Mouse (Mus musculus): ENCODE data around the gene Ptpn20. TPM values are rescaled to one million over a fixed set of nuclear protein-coding genes. Genes with fewer than 3 reads are reported as not detected.

Gene Ptpn20
- polyA plus RNA-seq, 1 experiment from 2014 or later: 0.12 TPM

GRCm38 (mm10) chr14:33689044-33689443 is 100.0 kb downstream of the Ptpn20 start:
- H3K27me3 ChIP-seq (ENCODE audit: insufficient read depth, low read length): peaks cover 8% of the 10 kb centered on the region; the same call in 1 of the 2 replicates

More at GRCm38 (mm10) chr14:33689044-33689443, 100.0 kb downstream of the Ptpn20 start:
- H3K27ac ChIP-seq (ENCODE audit: low read length): no peak overlapping the region
- H3K4me2 ChIP-seq (replicated peaks; ENCODE audit: low read depth, low read length): no peak overlapping the region
- no peak overlapping the region for H3K4me3 ChIP-seq (ENCODE audit: low read length)
- no peak overlapping the region for H3K9ac ChIP-seq (replicated peaks; ENCODE audit: low read length)
- no peaks in the 10 kb centered on the region for H3K9me3 ChIP-seq (ENCODE audit: low read length)
- H3K4me1 ChIP-seq (ENCODE audit: insufficient read depth, low read length): peaks cover 16% of the 10 kb centered on the region
- no peaks in the 10 kb centered on the region for H3K36me3 ChIP-seq (ENCODE audit: insufficient read depth, low read length)
- no peak for ATAC-seq (ENCODE audit: low FRiP score, low TSS enrichment)

Other genes starting within 250 kb of the Ptpn20 start
- gene Mapk8, start 142.0 kb upstream of the Ptpn20 start, polyA plus RNA-seq (2015; fragmentation: Nextera tagmentation; extraction: Ambion mirVana): 15.2 and 18.3 TPM in 2 replicates
- 0.02 and 0.06 TPM in 2 replicates for gene Frmpd2, start 117.5 kb upstream of the Ptpn20 start, polyA plus RNA-seq (2015; fragmentation: Nextera tagmentation; extraction: Ambion mirVana)

Data from kidney, embryonic 16.5 days (tissue).